Mouse (Mus musculus) limb, embryonic 13.5 days (tissue): ENCODE data around the gene Abtb1. TPM values are rescaled to one million over a fixed set of nuclear protein-coding genes. Genes with fewer than 3 reads are reported as not detected.

ENCODE experiments used
- ATAC-seq: fragments of 200-750 bp; cut with Nextera tagmentation; 2 replicates; pipeline ENCODE4 v1.8.0; 2017; ENCODE audit warnings: low read depth, moderate number of reproducible peaks, moderate TSS enrichment; ENCODE audit not compliant: low FRiP score
- H3K27ac ChIP-seq: fragments of 300-500 bp; sonication (generic); 2 replicates; pipeline ENCODE4 v1.5.1; 2015; ENCODE audit warnings: inconsistent platforms, mild to moderate bottlenecking, moderate library complexity
- H3K27me3 ChIP-seq: fragments of 300-500 bp; sonication (generic); 2 replicates; pipeline ENCODE4 v1.6.1; 2015; ENCODE audit warnings: mild to moderate bottlenecking, inconsistent platforms
- H3K36me3 ChIP-seq: fragments of 300-500 bp; sonication (generic); 2 replicates; pipeline ENCODE4 v1.6.1; 2015; ENCODE audit warnings: inconsistent platforms, mild to moderate bottlenecking, moderate library complexity
- H3K4me1 ChIP-seq: fragments of 300-500 bp; sonication (generic); 2 replicates; pipeline ENCODE4 v1.6.1; 2015; ENCODE audit warnings: inconsistent platforms
- H3K4me2 ChIP-seq: fragments of 300-500 bp; sonication (generic); replicated peaks from 2 replicates; pipeline ENCODE4 v1.6.1; 2015; ENCODE audit warnings: inconsistent platforms, mild to moderate bottlenecking, moderate library complexity
- H3K4me3 ChIP-seq: fragments of 300-500 bp; sonication (generic); 2 replicates; pipeline ENCODE4 v1.5.1; 2015; ENCODE audit warnings: moderate library complexity, mild to moderate bottlenecking, inconsistent platforms
- H3K9ac ChIP-seq: fragments of 300-500 bp; sonication (generic); 2 replicates; pipeline ENCODE4 v1.6.1; 2015; ENCODE audit warnings: mild to moderate bottlenecking, inconsistent platforms
- H3K9me3 ChIP-seq: fragments of 300-500 bp; sonication (generic); 2 replicates; pipeline ENCODE4 v1.6.1; 2016; ENCODE audit warnings: inconsistent platforms
- WGBS: fragments of 180-500 bp; shearing (Covaris S2); methylation state at CpG from one replicate; pipeline ENCODE4 v1.1.7; 2015; 5-methylcytosine and 5-hydroxymethylcytosine counted together
- polyA plus RNA-seq: library from polyadenylated mRNA; unstranded; fragments of >200 nt; fragmentation: Nextera tagmentation; extraction: Ambion mirVana; gene quantifications from 2 replicates; pipeline ENCODE4 v1.2.1, GENCODE M21; 2015

The Abtb1 gene
- polyA plus RNA-seq, 1 experiment from 2014 or later: 28.0 TPM

- H3K9ac ChIP-seq: no peak overlapping the region
- no peaks in the 10 kb centered on the region for H3K36me3 ChIP-seq
- peaks cover 18% of the 10 kb centered on the region; the same call in 1 of the 2 replicates for H3K4me1 ChIP-seq
- no peak overlapping the region for H3K4me2 ChIP-seq
- H3K4me3 ChIP-seq: no peak overlapping the region
- WGBS: 25% methylated on average over 7 of the region's 7 CpGs
- no peak for ATAC-seq
- no peak overlapping the region for H3K27ac ChIP-seq
- H3K9me3 ChIP-seq: no peaks in the 10 kb centered on the region
- no peaks in the 10 kb centered on the region for H3K27me3 ChIP-seq
These were observed 30.4 kb downstream of the Abtb1 start for GRCm38 (mm10) chr6:88811396-88811795.

- Histone ChIP-seq H3K9ac (no peak overlapping the region), H3K27ac (no peak overlapping the region), H3K4me2 (no peak overlapping the region), H3K27me3 (no peaks in the 10 kb centered on the region), H3K4me1 (peaks cover 18% of the 10 kb centered on the region; the same call in 1 of the 2 replicates), H3K36me3 (no peaks in the 10 kb centered on the region), H3K4me3 (no peak overlapping the region), H3K9me3 (no peaks in the 10 kb centered on the region)
- no peak for ATAC-seq
- 44% methylated on average over 3 of the region's 3 CpGs for WGBS
These were observed 31.5 kb downstream of the Abtb1 start for GRCm38 (mm10) chr6:88810291-88810690.

GRCm38 (mm10) chr6:88809091-88810037 lies 32.4 kb downstream of the Abtb1 start:
- H3K9ac ChIP-seq: no peak overlapping the region
- ATAC-seq: no peak
- no peaks in the 10 kb centered on the region for H3K36me3 ChIP-seq
- no peak overlapping the region for H3K4me3 ChIP-seq
- 58% methylated on average over 23 of the region's 23 CpGs for WGBS
- no peaks in the 10 kb centered on the region for H3K27me3 ChIP-seq
- H3K27ac ChIP-seq: no peak overlapping the region
- H3K9me3 ChIP-seq: no peaks in the 10 kb centered on the region
- H3K4me1 ChIP-seq: peaks cover 18% of the 10 kb centered on the region; the same call in 1 of the 2 replicates
- no peak overlapping the region for H3K4me2 ChIP-seq

- Histone ChIP-seq H3K4me1 (peaks cover 22% of the 10 kb centered on the region), H3K4me2 (no peak overlapping the region), H3K9me3 (no peaks in the 10 kb centered on the region), H3K27ac (no peak overlapping the region), H3K27me3 (no peaks in the 10 kb centered on the region), H3K36me3 (no peaks in the 10 kb centered on the region), H3K4me3 (no peak overlapping the region), H3K9ac (no peak overlapping the region)
- WGBS: 89% methylated on average over 17 of the region's 17 CpGs
- ATAC-seq: no peak
These were observed 36.7 kb downstream of the Abtb1 start for GRCm38 (mm10) chr6:88804966-88805577.

DNA sequence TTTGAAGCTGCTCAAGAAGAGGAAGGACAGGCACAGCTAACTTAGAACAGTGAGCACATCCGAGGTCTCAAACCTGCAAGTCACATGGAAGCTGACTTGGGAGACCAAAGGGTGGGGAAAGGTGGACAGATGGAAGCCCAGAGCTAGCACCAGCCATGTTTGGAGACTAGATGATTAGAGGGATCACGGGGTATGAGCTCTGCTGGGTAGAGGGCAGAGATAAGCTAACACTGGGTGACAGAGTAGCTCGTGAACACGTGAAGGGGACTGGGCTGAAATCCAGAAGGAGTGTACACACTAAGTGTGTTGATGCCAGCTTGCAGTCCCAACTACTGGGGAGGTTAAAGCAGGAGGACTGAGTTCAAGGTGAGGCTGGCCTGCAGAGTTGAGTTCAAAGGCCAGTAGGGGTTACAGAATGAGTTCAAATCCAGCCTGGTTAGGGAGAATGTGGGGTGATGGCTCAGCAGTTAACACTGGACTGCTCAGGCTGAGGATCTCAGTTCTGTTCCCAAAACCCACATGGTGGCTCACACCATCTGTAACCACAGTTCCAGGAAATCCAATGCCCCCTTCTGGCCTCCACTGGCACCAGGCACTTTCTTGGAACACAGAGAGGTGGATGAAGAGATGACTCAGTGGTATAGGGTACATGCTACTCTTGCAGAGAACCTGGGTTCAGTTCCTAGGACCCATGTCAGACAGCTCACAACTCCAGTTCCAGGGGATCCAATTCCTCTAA lies 37.7 kb downstream of the Abtb1 start:
- Histone ChIP-seq H3K9ac (no peak overlapping the region), H3K4me2 (no peak overlapping the region), H3K4me3 (no peak overlapping the region), H3K36me3 (no peaks in the 10 kb centered on the region), H3K27me3 (no peaks in the 10 kb centered on the region), H3K4me1 (peaks cover 17% of the 10 kb centered on the region), H3K27ac (no peak overlapping the region), H3K9me3 (no peaks in the 10 kb centered on the region)
- no peak for ATAC-seq
- WGBS: 88% methylated on average over 4 of the region's 4 CpGs

- Histone ChIP-seq H3K9ac (no peak overlapping the region), H3K27me3 (no peaks in the 10 kb centered on the region), H3K9me3 (no peaks in the 10 kb centered on the region), H3K4me1 (peaks cover 15% of the 10 kb centered on the region), H3K36me3 (no peaks in the 10 kb centered on the region), H3K27ac (no peak overlapping the region), H3K4me2 (no peak overlapping the region), H3K4me3 (no peak overlapping the region)
- ATAC-seq: no peak
- 89% methylated on average over 7 of the region's 7 CpGs for WGBS
These were observed 38.7 kb downstream of the Abtb1 start for GRCm38 (mm10) chr6:88803051-88803450.

DNA sequence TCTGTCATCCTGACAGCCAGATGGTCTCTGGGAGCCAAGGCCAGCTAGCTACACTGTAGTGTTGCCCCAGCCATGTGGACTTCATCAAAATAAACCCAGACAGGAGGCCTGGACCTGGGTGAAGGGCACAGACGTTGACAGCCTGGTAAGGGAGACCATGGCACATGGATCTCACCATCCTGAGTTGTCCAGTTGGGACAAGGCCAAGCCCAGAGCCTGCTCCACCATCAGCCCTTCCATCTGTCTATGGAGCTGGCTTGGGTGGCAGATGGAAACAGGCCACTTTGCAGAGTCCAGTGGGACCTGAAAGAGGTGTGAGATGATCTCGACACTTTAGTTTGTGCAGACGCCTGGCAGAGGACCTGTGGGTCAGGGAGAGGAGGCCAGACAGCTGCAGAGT lies 41.0 kb downstream of the Abtb1 start:
- Histone ChIP-seq H3K4me1 (peaks cover 15% of the 10 kb centered on the region), H3K27me3 (no peaks in the 10 kb centered on the region), H3K4me2 (no peak overlapping the region), H3K27ac (no peak overlapping the region), H3K9me3 (no peaks in the 10 kb centered on the region), H3K36me3 (no peaks in the 10 kb centered on the region), H3K9ac (no peak overlapping the region), H3K4me3 (no peak overlapping the region)
- no peak for ATAC-seq
- 19% methylated on average over 3 of the region's 3 CpGs for WGBS

DNA sequence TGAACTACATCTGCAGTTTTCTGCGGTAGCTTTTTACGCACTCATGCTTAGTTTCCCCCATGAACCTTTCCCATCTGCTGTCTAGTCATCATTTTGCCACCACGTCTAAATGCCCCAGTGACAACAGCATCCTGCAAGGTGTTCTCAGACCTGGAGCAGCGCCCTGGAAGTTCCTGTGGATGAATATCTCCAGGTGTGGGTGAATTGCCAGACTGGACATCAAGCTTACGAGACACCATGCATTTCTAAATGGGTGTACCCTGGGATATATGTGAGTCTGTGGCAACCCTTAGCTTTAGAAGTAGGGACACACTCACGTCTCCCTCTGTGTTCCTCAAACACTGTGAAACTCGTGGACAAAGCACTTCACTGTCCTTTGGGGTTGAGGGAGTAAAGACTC lies 41.6 kb downstream of the Abtb1 start:
- Histone ChIP-seq H3K4me1 (peaks cover 15% of the 10 kb centered on the region), H3K27ac (no peak overlapping the region), H3K9ac (no peak overlapping the region), H3K9me3 (no peaks in the 10 kb centered on the region), H3K4me2 (no peak overlapping the region), H3K36me3 (no peaks in the 10 kb centered on the region), H3K4me3 (no peak overlapping the region), H3K27me3 (no peaks in the 10 kb centered on the region)
- WGBS: 79% methylated on average over 7 of the region's 7 CpGs
- no peak for ATAC-seq

- WGBS: 43% methylated on average over 14 of the region's 14 CpGs
- Histone ChIP-seq H3K27ac (no peak overlapping the region), H3K9me3 (no peaks in the 10 kb centered on the region), H3K4me2 (no peak overlapping the region), H3K4me1 (peaks cover 21% of the 10 kb centered on the region), H3K36me3 (no peaks in the 10 kb centered on the region), H3K27me3 (no peaks in the 10 kb centered on the region), H3K9ac (no peak overlapping the region), H3K4me3 (no peak overlapping the region)
- no peak for ATAC-seq
These were observed 47.2 kb downstream of the Abtb1 start for GRCm38 (mm10) chr6:88794561-88794971.

- WGBS: 70% methylated on average over 13 of the region's 13 CpGs
- no peak for ATAC-seq
- H3K27ac ChIP-seq: no peak overlapping the region
- no peaks in the 10 kb centered on the region for H3K36me3 ChIP-seq
- H3K9me3 ChIP-seq: no peaks in the 10 kb centered on the region
- H3K9ac ChIP-seq: no peak overlapping the region
- H3K27me3 ChIP-seq: no peaks in the 10 kb centered on the region
- H3K4me3 ChIP-seq: no peak overlapping the region
- no peak overlapping the region for H3K4me2 ChIP-seq
- peaks cover 21% of the 10 kb centered on the region for H3K4me1 ChIP-seq
These were observed 47.9 kb downstream of the Abtb1 start for GRCm38 (mm10) chr6:88793872-88794271.

DNA sequence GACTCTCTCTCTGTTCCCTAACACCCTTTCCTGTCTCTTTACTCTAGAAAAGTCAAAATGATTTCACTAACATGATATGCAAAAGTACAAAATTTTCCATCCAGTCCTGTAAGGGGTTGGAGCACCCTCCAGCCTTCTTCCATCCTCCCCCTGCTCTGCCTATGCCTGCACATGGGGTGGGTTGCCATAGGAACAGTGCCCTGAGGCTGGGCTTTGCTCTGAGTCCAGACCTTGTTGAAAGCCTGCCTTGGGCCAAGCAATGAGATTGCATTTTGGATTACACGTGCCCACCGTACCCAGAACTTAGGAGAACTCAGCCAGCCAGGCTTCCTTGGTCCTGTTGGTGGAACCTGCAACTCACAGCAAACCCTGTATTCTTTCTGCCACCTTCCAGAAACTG lies 48.5 kb downstream of the Abtb1 start:
- Histone ChIP-seq H3K9me3 (no peaks in the 10 kb centered on the region), H3K4me2 (no peak overlapping the region), H3K36me3 (no peaks in the 10 kb centered on the region), H3K9ac (no peak overlapping the region), H3K27ac (no peak overlapping the region), H3K4me1 (peaks cover 27% of the 10 kb centered on the region), H3K27me3 (no peaks in the 10 kb centered on the region), H3K4me3 (no peak overlapping the region)
- WGBS: 31% methylated on average over 2 of the region's 2 CpGs
- ATAC-seq: no peak

DNA sequence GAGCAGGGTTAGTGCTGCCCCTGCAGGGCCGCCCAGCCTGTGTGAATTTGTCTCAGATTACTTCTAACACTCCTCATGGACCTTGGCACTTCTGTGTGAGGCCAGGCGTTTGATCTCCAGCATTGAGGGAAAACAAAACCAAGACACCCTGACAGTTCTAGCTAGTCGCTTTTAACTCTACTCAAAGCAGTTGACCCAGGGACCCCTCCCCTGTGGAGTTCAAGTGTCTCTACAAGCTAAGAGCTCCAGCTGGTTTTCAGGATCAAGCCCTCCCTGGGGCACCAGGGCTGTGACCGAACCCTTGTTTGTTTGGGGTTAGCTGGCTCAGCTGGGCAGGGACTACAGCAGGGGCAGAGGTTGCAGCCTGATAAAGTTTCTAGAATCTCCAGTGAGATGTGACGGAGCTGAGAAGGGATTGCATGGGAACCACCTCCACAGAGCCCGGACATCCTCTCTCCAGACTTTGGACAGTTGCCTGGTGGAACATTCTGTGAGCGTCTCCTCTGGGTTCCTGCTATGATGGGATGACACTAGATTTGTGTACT lies 49.6 kb downstream of the Abtb1 start:
- Histone ChIP-seq H3K9ac (no peak overlapping the region), H3K4me3 (no peak overlapping the region)
- WGBS: 51% methylated on average over 7 of the region's 7 CpGs

More for the DNA sequence above, 49.6 kb downstream of the Abtb1 start:
- H3K27me3 ChIP-seq: no peaks in the 10 kb centered on the region
- H3K4me1 ChIP-seq: peaks cover 29% of the 10 kb centered on the region
- H3K9me3 ChIP-seq: no peaks in the 10 kb centered on the region
- ATAC-seq: no peak
- no peaks in the 10 kb centered on the region for H3K36me3 ChIP-seq
- H3K4me2 ChIP-seq: no peak overlapping the region
- no peak overlapping the region for H3K27ac ChIP-seq
